Mouse (Mus musculus) thymus, postnatal 10 days (tissue): ENCODE results near the gene Magi2.

Source experiments
- DNase-seq, 2 experiments: peaks; one replicate each; pipeline ENCODE4 v3.0.0; 2021; ENCODE audit warnings: low spot score in 2 of 2

Gene Magi2

GRCm38 (mm10) chr5:20603756-20604469 lies 1377.1 kb downstream of the Magi2 start:
- no peak for DNase-seq

GRCm38 (mm10) chr5:20606497-20606896 lies 1379.7 kb downstream of the Magi2 start:
- DNase-seq: no peak

GRCm38 (mm10) chr5:20607503-20607902 lies 1380.7 kb downstream of the Magi2 start:
- DNase-seq: no peak

- DNase-seq: no peak
Observed at GRCm38 (mm10) chr5:20609206-20609935, 1382.5 kb downstream of the Magi2 start.

GRCm38 (mm10) chr5:20610640-20611039 lies 1383.8 kb downstream of the Magi2 start:
- no peak for DNase-seq

- DNase-seq: no peak
Observed at GRCm38 (mm10) chr5:20612616-20613015, 1385.8 kb downstream of the Magi2 start.

- DNase-seq: no peak
Observed at GRCm38 (mm10) chr5:20614891-20615290, 1388.1 kb downstream of the Magi2 start.

GRCm38 (mm10) chr5:20620596-20621511 lies 1394.0 kb downstream of the Magi2 start:
- DNase-seq: no peak

GRCm38 (mm10) chr5:20622417-20622816 lies 1395.6 kb downstream of the Magi2 start:
- DNase-seq: no peak

GRCm38 (mm10) chr5:20622837-20623573 lies 1396.2 kb downstream of the Magi2 start:
- DNase-seq: no peak

GRCm38 (mm10) chr5:20625117-20625516 lies 1398.3 kb downstream of the Magi2 start:
- DNase-seq: no peak

GRCm38 (mm10) chr5:20628954-20629601 lies 1402.2 kb downstream of the Magi2 start:
- no peak for DNase-seq

GRCm38 (mm10) chr5:20634046-20634769 lies 1407.4 kb downstream of the Magi2 start:
- no peak for DNase-seq

- no peak for DNase-seq
Observed at GRCm38 (mm10) chr5:20634822-20635221, 1408.0 kb downstream of the Magi2 start.

- DNase-seq: no peak
Observed at GRCm38 (mm10) chr5:20637300-20637989, 1410.6 kb downstream of the Magi2 start.

GRCm38 (mm10) chr5:20642196-20642595 lies 1415.4 kb downstream of the Magi2 start:
- DNase-seq: no peak

- no peak for DNase-seq
Observed at GRCm38 (mm10) chr5:20643741-20644140, 1416.9 kb downstream of the Magi2 start.

GRCm38 (mm10) chr5:20646947-20647346 lies 1420.1 kb downstream of the Magi2 start:
- DNase-seq: no peak

GRCm38 (mm10) chr5:20653425-20654185 lies 1426.8 kb downstream of the Magi2 start:
- no peak for DNase-seq
